8 mouse cellular contexts compared by ENCODE assay signal in the genomic region with DNA sequence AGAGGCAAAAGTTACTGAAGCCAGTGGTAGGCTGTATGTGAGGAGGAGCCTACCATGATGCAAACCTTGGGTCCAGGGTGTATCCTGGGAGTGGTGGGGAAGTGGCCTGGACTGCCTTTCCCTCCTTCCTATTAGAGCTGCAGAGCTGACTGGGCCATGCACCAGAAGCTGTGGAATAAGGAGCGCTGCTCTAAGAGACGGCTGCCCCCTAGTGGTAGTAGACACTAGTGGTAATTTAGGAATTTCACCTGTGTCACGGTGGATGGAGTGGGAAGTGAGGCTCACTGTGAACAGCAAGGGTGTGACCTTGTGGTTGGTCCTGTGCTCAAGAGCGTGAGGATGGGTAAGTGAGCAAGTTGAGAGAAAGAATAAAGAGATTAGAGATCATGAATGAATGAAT. TPM values are rescaled to one million over a fixed set of nuclear protein-coding genes. Genes with fewer than 3 reads are reported as not detected.
DNase-seq lines count a peak whose midpoint lies in the region; ATAC-seq and TF ChIP-seq lines count a peak whose summit lies in the region.

No protein-coding gene starts in this region.

- H3K9me3 ChIP-seq in neural tube, embryonic 15.5 days (replicated peaks): no peaks in the 10 kb centered on the region
- H3K9me3 ChIP-seq in midbrain, postnatal 0 days (ENCODE audit: low read length): no peaks in the 10 kb centered on the region

- H3K4me1 ChIP-seq in neural tube, embryonic 15.5 days: peaks cover 15% of the 10 kb centered on the region
- peaks cover 4% of the 10 kb centered on the region; the same call in 1 of the 2 replicates for H3K4me1 ChIP-seq in midbrain, postnatal 0 days (ENCODE audit: insufficient read depth, low read length)

- no peak overlapping the region for H3K9ac ChIP-seq in neural tube, embryonic 15.5 days (replicated peaks)
- H3K9ac ChIP-seq in midbrain, postnatal 0 days (replicated peaks; ENCODE audit: low read length, poor library complexity, severe bottlenecking): no peak overlapping the region

- no peak overlapping the region for H3K27ac ChIP-seq in neural tube, embryonic 15.5 days (replicated peaks)
- no peak overlapping the region for H3K27ac ChIP-seq in midbrain, postnatal 0 days (ENCODE audit: low read depth, low read length)

- ATAC-seq in neural tube, embryonic 15.5 days (ENCODE audit: low FRiP score): no peak
- peak; percentile 16; the same call in 1 of the 2 replicates for ATAC-seq in midbrain, postnatal 0 days (ENCODE audit: low FRiP score)

- H3K4me3 ChIP-seq in neural tube, embryonic 15.5 days (replicated peaks): no peak overlapping the region
- H3K4me3 ChIP-seq in midbrain, postnatal 0 days (ENCODE audit: low read depth, low read length): no peak overlapping the region

- 20% methylated on average over 4 of the region's 4 CpGs for WGBS in neural tube, embryonic 15.5 days
- 17% methylated on average over 4 of the region's 4 CpGs for WGBS in midbrain, postnatal 0 days

- H3K4me2 ChIP-seq in neural tube, embryonic 15.5 days: no peak overlapping the region
- no peak overlapping the region for H3K4me2 ChIP-seq in midbrain, postnatal 0 days (ENCODE audit: low read depth, low read length, poor library complexity, severe bottlenecking)

- TF ChIP-seq CTCF in midbrain, postnatal 0 days (IDR thresholded peaks at IDR 0.05): peak; percentile 89

- no peaks in the 10 kb centered on the region for H3K36me3 ChIP-seq in neural tube, embryonic 15.5 days
- no peaks in the 10 kb centered on the region for H3K36me3 ChIP-seq in midbrain, postnatal 0 days (ENCODE audit: insufficient read depth, low read length)

- DNase-seq in neural tube, embryonic 10.5 days (ENCODE audit: extremely low spot score, low spot score): peak; percentile 59
- peak; percentile 84 for DNase-seq in adrenal gland, postnatal 10 days
- DNase-seq in embryo, embryonic 10.5 days (ENCODE audit: low spot score): peak; percentile 86
- peak; percentile 82 for DNase-seq in heart, postnatal 4 days
- DNase-seq in left cerebral cortex, adult 18-20 months (ENCODE audit: low spot score in 2 of 2): peak; percentile 78 to 89
- peak; percentile 86 for DNase-seq in midbrain, postnatal 0 days (ENCODE audit: low spot score)
- peak; percentile 23 for DNase-seq in thymus, postnatal 36 days

- peaks cover 41% of the 10 kb centered on the region for H3K27me3 ChIP-seq in neural tube, embryonic 15.5 days (replicated peaks)
- peaks cover 17% of the 10 kb centered on the region for H3K27me3 ChIP-seq in midbrain, postnatal 0 days (ENCODE audit: insufficient read depth, low read length)

RNA-seq across cellular contexts. Expression of a gene that starts 4.2 kb away (rescaled TPM):
- 2.9 and 4.4 TPM in 2 replicates for polyA plus RNA-seq in neural tube, embryonic 15.5 days (2015; fragmentation: Nextera tagmentation; extraction: Ambion mirVana)
- total RNA-seq in adrenal gland, postnatal 10 days (2021): 1 to 10 TPM; 1.6 to 1.7 TPM
- total RNA-seq in heart, postnatal 4 days (2021): 1 to 10 TPM; 2.2 TPM
- 100 to 1,000 TPM; 109 to 128 TPM for total RNA-seq in left cerebral cortex, adult 18-20 months (2021)
- 10.1 and 14.4 TPM in 2 replicates for total RNA-seq in midbrain, postnatal 0 days (2014; rRNA removed)
- 4.5 and 5.5 TPM in 2 replicates for polyA plus RNA-seq in midbrain, postnatal 0 days (2015; fragmentation: Nextera tagmentation; extraction: Ambion mirVana)

Comparison
In these comparisons a context has a peak if more than half of its experiments do, and no peak if none do; other contexts are left out.
1. DNase-seq: peak in every context shown above with its lines; median percentile 86 in embryo, embryonic 10.5 days; 86 in midbrain, postnatal 0 days; 84 in adrenal gland, postnatal 10 days; 84 in left cerebral cortex, adult 18-20 months; 82 in heart, postnatal 4 days; 59 in neural tube, embryonic 10.5 days; 23 in thymus, postnatal 36 days.